Mouse (Mus musculus) lung, embryonic 14.5 days (tissue): ENCODE results near the gene Tmem165. TPM values are rescaled to one million over a fixed set of nuclear protein-coding genes. Genes with fewer than 3 reads are reported as not detected.

ENCODE experiments used
- ATAC-seq: fragments of 200-750 bp; cut with Nextera tagmentation; 2 replicates; pipeline ENCODE4 v1.8.0; 2017; ENCODE audit warnings: mild to moderate bottlenecking, moderate TSS enrichment, moderate library complexity; ENCODE audit not compliant: insufficient read depth
- DNase-seq: peaks from one replicate; pipeline ENCODE4 v3.0.0-alpha.2; 2015
- H3K27ac ChIP-seq: fragments of 300-500 bp; sonication (generic); 2 replicates; pipeline ENCODE4 v1.5.1; 2014; ENCODE audit warnings: low read depth, mild to moderate bottlenecking, moderate library complexity
- H3K27me3 ChIP-seq: fragments of 300-500 bp; sonication (generic); 2 replicates; pipeline ENCODE4 v1.6.1; 2014; ENCODE audit warnings: low read length, control low read depth; ENCODE audit not compliant: insufficient read depth
- H3K36me3 ChIP-seq: fragments of 300-500 bp; sonication (generic); 2 replicates; pipeline ENCODE4 v1.6.1; 2014; ENCODE audit warnings: control low read depth; ENCODE audit not compliant: insufficient read depth
- H3K4me1 ChIP-seq: fragments of 300-500 bp; sonication (generic); 2 replicates; pipeline ENCODE4 v1.6.1; 2014; ENCODE audit warnings: antibody characterized with exemption, control low read depth; ENCODE audit not compliant: insufficient read depth
- H3K4me2 ChIP-seq: fragments of 300-500 bp; sonication (generic); 2 replicates; pipeline ENCODE4 v1.6.1; 2014; ENCODE audit warnings: mild to moderate bottlenecking
- H3K4me3 ChIP-seq: fragments of 300-500 bp; sonication (generic); 2 replicates; pipeline ENCODE4 v1.5.1; 2014; ENCODE audit warnings: low read depth, low read length
- H3K9ac ChIP-seq: fragments of 300-500 bp; sonication (generic); 2 replicates; pipeline ENCODE4 v1.6.1; 2014
- H3K9me3 ChIP-seq: fragments of 300-500 bp; sonication (generic); 2 replicates; pipeline ENCODE4 v1.6.1; 2016; ENCODE audit warnings: low read depth, low read length, control low read depth
- CTCF ChIP-seq: IDR thresholded peaks from 2 replicates; pipeline ENCODE4 v1.5.1; 2016; ENCODE audit warnings: antibody characterized with exemption, low read depth
- WGBS: fragments of 180-500 bp; shearing (Covaris S2); extraction: QIAGEN DNeasy Blood & Tissue Kit; methylation state at CpG from one replicate; pipeline ENCODE4 v1.1.7; 2014; 5-methylcytosine and 5-hydroxymethylcytosine counted together
- polyA plus RNA-seq: library from polyadenylated mRNA; unstranded; fragments of >200 nt; fragmentation: Nextera tagmentation; extraction: Ambion mirVana; gene quantifications from 2 replicates; pipeline ENCODE4 v1.2.1, GENCODE M21; 2014

Gene Tmem165
- polyA plus RNA-seq, 1 experiment from 2014 or later: 137 TPM

DNA sequence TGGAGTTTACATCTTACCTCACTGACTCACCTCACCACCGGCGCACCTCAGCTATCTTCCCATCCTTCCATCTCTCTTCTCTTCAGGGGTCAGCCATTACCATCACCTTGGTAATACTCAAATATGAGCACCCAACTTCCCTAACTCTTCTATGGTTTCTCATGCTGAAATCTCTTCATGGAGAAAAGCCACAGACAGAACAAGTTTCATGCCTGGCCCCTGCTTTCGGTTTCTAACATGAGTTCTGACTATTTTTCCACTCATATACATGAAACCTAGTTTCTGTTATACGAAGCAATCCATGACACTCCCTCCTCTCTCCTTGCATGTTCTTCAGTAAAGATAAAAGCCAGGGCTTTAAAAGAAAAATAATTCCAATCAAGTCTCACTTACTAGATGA is 60.2 kb downstream of the Tmem165 start:
- WGBS: 96% methylated on average over 4 of the region's 4 CpGs
- no peak overlapping the region for H3K9ac ChIP-seq
- DNase-seq (no peak), ATAC-seq (no peak)
- H3K27me3 ChIP-seq: no peaks in the 10 kb centered on the region
- TF ChIP-seq CTCF: no peak
- no peaks in the 10 kb centered on the region for H3K4me1 ChIP-seq
- no peak overlapping the region for H3K27ac ChIP-seq
- H3K9me3 ChIP-seq: no peaks in the 10 kb centered on the region
- no peak overlapping the region for H3K4me3 ChIP-seq
- no peak overlapping the region for H3K4me2 ChIP-seq
- H3K36me3 ChIP-seq: peaks cover 36% of the 10 kb centered on the region; the same call in 1 of the 2 replicates

- Histone ChIP-seq H3K4me1 (no peaks in the 10 kb centered on the region), H3K27ac (no peak overlapping the region), H3K9ac (no peak overlapping the region), H3K9me3 (no peaks in the 10 kb centered on the region), H3K36me3 (peaks cover 31% of the 10 kb centered on the region; the same call in 1 of the 2 replicates), H3K4me3 (no peak overlapping the region), H3K27me3 (no peaks in the 10 kb centered on the region), H3K4me2 (no peak overlapping the region)
- DNase-seq (no peak), ATAC-seq (no peak)
- TF ChIP-seq CTCF: no peak
- 93% methylated on average over 10 of the region's 10 CpGs for WGBS
These were observed 60.8 kb downstream of the Tmem165 start for GRCm38 (mm10) chr5:76244430-76244829.

GRCm38 (mm10) chr5:76245419-76245818 is 61.7 kb downstream of the Tmem165 start:
- no peak overlapping the region for H3K4me3 ChIP-seq
- H3K27ac ChIP-seq: no peak overlapping the region
- H3K27me3 ChIP-seq: no peaks in the 10 kb centered on the region
- no peak for TF ChIP-seq CTCF
- peaks cover 22% of the 10 kb centered on the region; the same call in 1 of the 2 replicates for H3K36me3 ChIP-seq
- no peak for ATAC-seq
- no peak for DNase-seq
- H3K4me1 ChIP-seq: no peaks in the 10 kb centered on the region
- 83% methylated on average over 3 of the region's 3 CpGs for WGBS
- no peak overlapping the region for H3K4me2 ChIP-seq
- H3K9ac ChIP-seq: no peak overlapping the region
- no peaks in the 10 kb centered on the region for H3K9me3 ChIP-seq

DNA sequence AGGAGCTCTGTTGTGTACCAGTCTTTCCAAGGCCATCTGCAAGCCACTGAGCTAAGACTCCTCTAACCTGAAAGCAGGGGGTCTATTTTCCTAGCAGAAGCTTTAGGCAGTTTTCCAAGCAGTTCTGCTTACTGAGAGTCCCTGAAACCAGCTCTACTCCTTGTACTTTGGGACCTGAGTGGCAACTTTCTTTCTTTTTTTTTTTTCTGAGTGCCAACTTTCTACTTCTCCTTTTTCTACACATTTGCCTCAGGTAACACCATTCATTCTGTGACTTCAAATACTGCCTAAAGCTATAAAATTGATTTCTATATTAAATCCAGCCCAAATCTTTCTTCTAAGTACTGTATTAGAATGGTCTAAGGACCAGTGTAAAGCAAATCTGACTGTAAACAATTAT is 62.9 kb downstream of the Tmem165 start:
- Histone ChIP-seq H3K27me3 (no peaks in the 10 kb centered on the region), H3K4me1 (no peaks in the 10 kb centered on the region), H3K9ac (no peak overlapping the region), H3K4me3 (no peak overlapping the region), H3K4me2 (no peak overlapping the region), H3K9me3 (no peaks in the 10 kb centered on the region), H3K27ac (no peak overlapping the region), H3K36me3 (peaks cover 20% of the 10 kb centered on the region; the same call in 1 of the 2 replicates)
- DNase-seq (no peak), ATAC-seq (no peak)
- no peak for TF ChIP-seq CTCF

DNA sequence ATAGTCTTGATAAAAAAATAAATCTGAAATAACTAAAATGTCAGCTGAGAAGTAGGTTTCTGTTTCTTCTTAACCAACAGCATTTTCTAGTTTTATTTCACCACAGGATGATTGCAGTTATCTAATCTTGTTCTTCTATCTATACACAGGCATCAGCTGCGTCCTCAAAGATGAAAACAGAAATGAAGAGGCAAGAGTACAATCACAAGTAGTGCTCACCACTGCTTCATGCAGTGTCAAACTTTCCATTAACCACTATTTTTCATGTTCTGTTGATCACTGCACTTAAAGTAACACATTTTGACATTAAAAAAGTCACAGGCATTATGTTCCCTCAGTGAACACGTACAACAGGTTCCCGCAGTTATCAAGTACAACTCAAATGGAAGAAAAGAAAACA is 67.3 kb downstream of the Tmem165 start:
- DNase-seq (no peak), ATAC-seq (no peak)
- H3K9me3 ChIP-seq: no peaks in the 10 kb centered on the region
- no peak for TF ChIP-seq CTCF
- no peak overlapping the region for H3K4me3 ChIP-seq
- no peaks in the 10 kb centered on the region for H3K27me3 ChIP-seq
- H3K4me2 ChIP-seq: no peak overlapping the region
- no peaks in the 10 kb centered on the region for H3K4me1 ChIP-seq
- H3K27ac ChIP-seq: no peak overlapping the region
- WGBS: 86% methylated on average over 3 of the region's 3 CpGs
- no peak overlapping the region for H3K9ac ChIP-seq
- peaks cover 20% of the 10 kb centered on the region; the same call in 1 of the 2 replicates for H3K36me3 ChIP-seq

Other genes with a start within 250 kb of the Tmem165 start
- 61.2 and 62.0 TPM in 2 replicates for gene Kdr, start 205.4 kb upstream of the Tmem165 start, polyA plus RNA-seq
- 35.7 and 37.6 TPM in 2 replicates for gene Srd5a3, start 43.6 kb upstream of the Tmem165 start, polyA plus RNA-seq
- 17.2 and 19.1 TPM in 2 replicates for gene Clock, start 120.9 kb downstream of the Tmem165 start, polyA plus RNA-seq
- not detected in 2 replicates for gene Pdcl2, start 147.3 kb downstream of the Tmem165 start, polyA plus RNA-seq
- 0.23 and 0.30 TPM in 2 replicates for gene Nmu, start 179.9 kb downstream of the Tmem165 start, polyA plus RNA-seq